Mouse (Mus musculus) ES-E14 (cell line): ENCODE data around the gene Hsd17b3.

Source experiments
- CHD2 ChIP-seq: IDR thresholded peaks from 2 replicates; pipeline ENCODE4 v1.6.1; 2014; ENCODE audit warnings: mild to moderate bottlenecking, low read depth, low read length, inconsistent platforms
- ZC3H11A ChIP-seq: IDR thresholded peaks from 2 replicates; pipeline ENCODE4 v1.6.1; 2012; ENCODE audit warnings: low read depth, mild to moderate bottlenecking, inconsistent platforms, low read length, borderline replicate concordance
- ZNF384 ChIP-seq: IDR thresholded peaks from 2 replicates; pipeline ENCODE4 v1.6.1; 2012; ENCODE audit warnings: low read depth, low read length, inconsistent platforms

GRCm38 (mm10) chr13:64060935-64061506 is 28.0 kb downstream of the Hsd17b3 start:
- no peak for TF ChIP-seq ZNF384
- TF ChIP-seq ZC3H11A = no peak
- no peak for TF ChIP-seq CHD2
